Mouse (Mus musculus): Measurements from ENCODE around the gene Mapkapk2.
"Not testable (repeated sequence)": the region's sequence is repeated elsewhere in the genome, so short reads cannot be mapped to it uniquely, and the experiment has no call there.

Mapkapk2 gene

GRCm38 (mm10) chr1:131048121-131048863, 49.3 kb downstream of the Mapkapk2 start:
- no peak for DNase-seq

- DNase-seq = no peak
Measured at GRCm38 (mm10) chr1:131046607-131047006, 51.0 kb downstream of the Mapkapk2 start.

GRCm38 (mm10) chr1:131045723-131046355, 51.8 kb downstream of the Mapkapk2 start:
- no peak for DNase-seq

- no peak for DNase-seq
Measured at GRCm38 (mm10) chr1:131043636-131044035, 54.0 kb downstream of the Mapkapk2 start.

GRCm38 (mm10) chr1:131042721-131043120, 54.9 kb downstream of the Mapkapk2 start:
- no peak for DNase-seq

- no peak for DNase-seq
Measured at GRCm38 (mm10) chr1:131042263-131042662, 55.4 kb downstream of the Mapkapk2 start.

- no peak for DNase-seq
Measured at GRCm38 (mm10) chr1:131039479-131039878, 58.1 kb downstream of the Mapkapk2 start.

GRCm38 (mm10) chr1:131038415-131039017, 59.1 kb downstream of the Mapkapk2 start:
- no peak for DNase-seq

- no peak for DNase-seq
Measured at GRCm38 (mm10) chr1:131038001-131038400, 59.6 kb downstream of the Mapkapk2 start.

GRCm38 (mm10) chr1:131031267-131031666, 66.4 kb downstream of the Mapkapk2 start:
- DNase-seq = no peak

- no peak for DNase-seq
Measured at GRCm38 (mm10) chr1:131030261-131030660, 67.4 kb downstream of the Mapkapk2 start.

- DNase-seq = no peak
Measured at GRCm38 (mm10) chr1:131029215-131029614, 68.4 kb downstream of the Mapkapk2 start.

- no peak for DNase-seq
Measured at GRCm38 (mm10) chr1:131025843-131026190, 71.8 kb downstream of the Mapkapk2 start.

- DNase-seq = no peak
Measured at GRCm38 (mm10) chr1:131024900-131025842, 72.5 kb downstream of the Mapkapk2 start.

GRCm38 (mm10) chr1:131023250-131023858, 74.3 kb downstream of the Mapkapk2 start:
- DNase-seq = not testable (repeated sequence)

GRCm38 (mm10) chr1:131022591-131023249, 74.9 kb downstream of the Mapkapk2 start:
- DNase-seq = peak; percentile 36

- DNase-seq = no peak
Measured at GRCm38 (mm10) chr1:131021900-131022590, 75.6 kb downstream of the Mapkapk2 start.

- DNase-seq = no peak
Measured at GRCm38 (mm10) chr1:131021438-131021837, 76.2 kb downstream of the Mapkapk2 start.

- DNase-seq = no peak
Measured at GRCm38 (mm10) chr1:131020425-131021310, 77.0 kb downstream of the Mapkapk2 start.

- DNase-seq = no peak
Measured at GRCm38 (mm10) chr1:131019492-131020098, 78.0 kb downstream of the Mapkapk2 start, which contains the start of gene Il10. Gene Il10, plus strand, starts transcription at chr1:131019845.
